Mouse (Mus musculus) stomach, embryonic 16.5 days (tissue): ENCODE results near the gene Abca2. TPM values are rescaled to one million over a fixed set of nuclear protein-coding genes. Genes with fewer than 3 reads are reported as not detected.
"Not testable (repeated sequence)": the region's sequence is repeated elsewhere in the genome, so short reads cannot be mapped to it uniquely, and the experiment has no call there.

Experiments
- ATAC-seq: fragments of 200-750 bp; cut with Nextera tagmentation; 2 replicates; pipeline ENCODE4 v1.8.0; 2017; ENCODE audit warnings: moderate number of reproducible peaks, moderate TSS enrichment; ENCODE audit not compliant: insufficient read depth, low FRiP score
- H3K27ac ChIP-seq: fragments of 300-500 bp; sonication (generic); 2 replicates; pipeline ENCODE4 v1.5.1; 2014; ENCODE audit warnings: low read length
- H3K27me3 ChIP-seq: fragments of 300-500 bp; sonication (generic); 2 replicates; pipeline ENCODE4 v1.6.1; 2014; ENCODE audit warnings: low read length, control low read depth, mixed read lengths; ENCODE audit not compliant: control insufficient read depth, insufficient read depth
- H3K36me3 ChIP-seq: fragments of 300-500 bp; sonication (generic); 2 replicates; pipeline ENCODE4 v1.6.1; 2014; ENCODE audit warnings: low read length; ENCODE audit not compliant: control insufficient read depth, insufficient read depth
- H3K4me1 ChIP-seq: fragments of 300-500 bp; sonication (generic); 2 replicates; pipeline ENCODE4 v1.6.1; 2014; ENCODE audit warnings: low read length, control low read depth, mixed read lengths; ENCODE audit not compliant: control insufficient read depth, insufficient read depth
- H3K4me2 ChIP-seq: fragments of 300-500 bp; sonication (generic); 2 replicates; pipeline ENCODE4 v1.6.1; 2014; ENCODE audit warnings: low read depth, low read length, mixed read lengths
- H3K4me3 ChIP-seq: fragments of 300-500 bp; sonication (generic); replicated peaks from 2 replicates; pipeline ENCODE4 v1.5.1; 2014; ENCODE audit warnings: mild to moderate bottlenecking, low read length
- H3K9ac ChIP-seq: fragments of 300-500 bp; sonication (generic); 2 replicates; pipeline ENCODE4 v1.6.1; 2014; ENCODE audit warnings: low read length
- H3K9me3 ChIP-seq: fragments of 300-500 bp; sonication (generic); replicated peaks from 2 replicates; pipeline ENCODE4 v1.6.1; 2016; ENCODE audit warnings: low read length, control low read depth; ENCODE audit not compliant: control insufficient read depth
- WGBS: fragments of 180-500 bp; shearing (Covaris S2); extraction: QIAGEN DNeasy Blood & Tissue Kit; methylation state at CpG from one replicate; pipeline ENCODE4 v1.1.7; 2014; 5-methylcytosine and 5-hydroxymethylcytosine counted together
- polyA plus RNA-seq: library from polyadenylated mRNA; unstranded; fragments of >200 nt; fragmentation: Nextera tagmentation; extraction: Ambion mirVana; gene quantifications from 2 replicates; pipeline ENCODE4 v1.2.1, GENCODE M21; 2015

Abca2 gene
- polyA plus RNA-seq, 1 experiment from 2014 or later: 4.0 TPM

GRCm38 (mm10) chr2:25399051-25399450 is 29.5 kb upstream of the Abca2 start, which contains the start of gene Npdc1:
TSS of gene Npdc1 (plus strand) at chr2:25399351.
- Histone ChIP-seq H3K4me3 (no peak within 1 kb of the TSS), H3K9me3 (no peaks in the 10 kb centered on the region), H3K4me2 (no peak within 1 kb of the TSS), H3K27ac (no peak within 1 kb of the TSS), H3K27me3 (peaks cover 38% of the 10 kb centered on the region), H3K4me1 (peaks cover 16% of the 10 kb centered on the region), H3K36me3 (no peaks in the 10 kb centered on the region), H3K9ac (no peak within 1 kb of the TSS)
- ATAC-seq: no peak
- 61% methylated on average over 8 of the region's 8 CpGs for WGBS

DNA sequence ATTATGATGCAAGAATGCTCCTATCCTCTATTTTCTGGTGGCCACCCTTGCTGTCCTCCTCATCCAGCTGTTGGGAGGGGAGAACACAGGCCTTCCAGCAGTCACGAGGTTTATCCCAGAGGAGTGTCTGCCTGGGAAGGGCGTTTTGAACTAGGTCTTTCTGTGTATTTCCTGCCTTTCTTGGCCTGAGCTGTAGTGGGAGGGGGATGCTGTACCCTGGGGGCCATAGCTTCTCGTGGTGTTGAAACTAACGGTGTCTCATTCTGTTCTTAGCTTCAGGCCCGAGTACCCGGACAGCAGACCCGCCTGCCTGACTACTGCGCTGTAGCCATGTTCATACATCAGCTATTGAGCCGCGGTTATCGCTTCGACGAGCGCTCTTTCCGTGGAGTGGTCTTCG is 28.2 kb upstream of the Abca2 start:
- Histone ChIP-seq H3K9ac (no peak overlapping the region), H3K4me1 (peaks cover 7% of the 10 kb centered on the region), H3K27ac (no peak overlapping the region), H3K27me3 (peaks cover 35% of the 10 kb centered on the region), H3K4me2 (peak overlapping the region; percentile 48), H3K4me3 (no peak overlapping the region; the same call in 1 of the 2 replicates), H3K9me3 (no peaks in the 10 kb centered on the region), H3K36me3 (no peaks in the 10 kb centered on the region)
- 23% methylated on average over 16 of the region's 16 CpGs for WGBS
- no peak for ATAC-seq

GRCm38 (mm10) chr2:25400764-25401163 is 27.7 kb upstream of the Abca2 start:
- Histone ChIP-seq H3K4me1 (peaks cover 4% of the 10 kb centered on the region; the same call in 1 of the 2 replicates), H3K9ac (no peak overlapping the region), H3K36me3 (no peaks in the 10 kb centered on the region), H3K27ac (no peak overlapping the region), H3K9me3 (no peaks in the 10 kb centered on the region), H3K4me2 (peak overlapping the region; percentile 48), H3K4me3 (peak overlapping the region; percentile 25), H3K27me3 (peaks cover 35% of the 10 kb centered on the region)
- peak; percentile 27; the same call in 1 of the 2 replicates for ATAC-seq
- WGBS: 4% methylated on average over 17 of the region's 17 CpGs

DNA sequence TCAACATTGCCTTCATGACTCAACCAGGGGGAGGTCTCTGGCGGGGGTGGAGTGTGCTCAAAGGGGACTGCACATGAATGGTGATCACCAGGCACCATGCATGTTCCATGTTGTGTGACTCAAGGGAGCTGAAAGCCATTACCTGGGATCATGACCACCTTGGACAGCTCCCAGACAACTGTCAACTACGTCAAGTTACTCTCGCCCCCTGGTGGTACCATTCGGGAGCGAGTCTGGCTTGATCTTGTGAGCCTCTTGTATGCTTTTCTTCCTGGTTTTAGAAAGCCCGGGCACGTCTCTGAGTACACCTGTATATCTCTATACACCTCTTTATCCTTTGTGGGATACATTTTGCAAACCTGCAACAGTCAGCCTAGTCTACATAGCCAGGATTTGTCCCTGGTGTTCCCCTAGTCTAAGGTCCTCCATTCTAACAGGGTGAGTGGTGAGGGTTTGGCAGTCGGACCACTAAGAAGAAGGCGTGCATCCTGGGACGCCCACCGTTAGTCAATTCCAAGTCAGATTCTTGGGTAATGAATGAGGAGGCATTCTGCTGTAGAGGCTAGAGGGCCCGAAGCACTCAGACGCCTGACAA is 26.0 kb upstream of the Abca2 start:
- Histone ChIP-seq H3K27me3 (peaks cover 28% of the 10 kb centered on the region), H3K9ac (peak overlapping the region; percentile 70), H3K9me3 (no peaks in the 10 kb centered on the region), H3K4me2 (peak overlapping the region; percentile 81), H3K4me1 (peaks cover 4% of the 10 kb centered on the region; the same call in 1 of the 2 replicates), H3K27ac (no peak overlapping the region), H3K4me3 (peak overlapping the region; percentile 53), H3K36me3 (no peaks in the 10 kb centered on the region)
- peak; percentile 6; the same call in 1 of the 2 replicates for ATAC-seq
- 0% methylated on average over 13 of the region's 13 CpGs for WGBS

- 2% methylated on average over 54 of the region's 54 CpGs for WGBS
- peak overlapping the region; percentile 70 for H3K9ac ChIP-seq
- H3K9me3 ChIP-seq: no peaks in the 10 kb centered on the region
- peak overlapping the region; percentile 53 for H3K4me3 ChIP-seq
- peak overlapping the region; percentile 21; the same call in 1 of the 2 replicates for H3K27ac ChIP-seq
- peak; percentile 69; the same call in 1 of the 2 replicates for ATAC-seq
- peaks cover 26% of the 10 kb centered on the region for H3K27me3 ChIP-seq
- H3K4me1 ChIP-seq: peaks cover 4% of the 10 kb centered on the region; the same call in 1 of the 2 replicates
- H3K36me3 ChIP-seq: no peaks in the 10 kb centered on the region
- H3K4me2 ChIP-seq: peak overlapping the region; percentile 81
Measured at GRCm38 (mm10) chr2:25402972-25403601, 25.4 kb upstream of the Abca2 start.

GRCm38 (mm10) chr2:25403994-25404393 is 24.5 kb upstream of the Abca2 start:
- H3K9me3 ChIP-seq: no peaks in the 10 kb centered on the region
- ATAC-seq: no peak
- H3K4me3 ChIP-seq: peak overlapping the region; percentile 53; the same call in 1 of the 2 replicates
- H3K4me2 ChIP-seq: peak overlapping the region; percentile 81; the same call in 1 of the 2 replicates
- H3K9ac ChIP-seq: no peak overlapping the region
- no peaks in the 10 kb centered on the region for H3K36me3 ChIP-seq
- H3K4me1 ChIP-seq: peaks cover 4% of the 10 kb centered on the region; the same call in 1 of the 2 replicates
- no peak overlapping the region for H3K27ac ChIP-seq
- H3K27me3 ChIP-seq: peaks cover 20% of the 10 kb centered on the region
- WGBS: 81% methylated on average over 4 of the region's 4 CpGs

GRCm38 (mm10) chr2:25408908-25409307 is 19.6 kb upstream of the Abca2 start:
- H3K4me3 ChIP-seq: no peak overlapping the region
- no peaks in the 10 kb centered on the region for H3K9me3 ChIP-seq
- no peaks in the 10 kb centered on the region for H3K4me1 ChIP-seq
- H3K27ac ChIP-seq: no peak overlapping the region
- H3K27me3 ChIP-seq: no peaks in the 10 kb centered on the region
- WGBS: 82% methylated on average over 10 of the region's 10 CpGs
- H3K36me3 ChIP-seq: no peaks in the 10 kb centered on the region
- H3K9ac ChIP-seq: no peak overlapping the region
- ATAC-seq: no peak
- H3K4me2 ChIP-seq: no peak overlapping the region

GRCm38 (mm10) chr2:25413436-25413835 is 15.1 kb upstream of the Abca2 start:
- not testable (repeated sequence) for H3K9me3 ChIP-seq, ATAC-seq

GRCm38 (mm10) chr2:25417426-25417825 is 11.1 kb upstream of the Abca2 start:
- Histone ChIP-seq H3K4me1 (no peaks in the 10 kb centered on the region), H3K9me3 (no peaks in the 10 kb centered on the region), H3K27me3 (no peaks in the 10 kb centered on the region), H3K4me3 (no peak overlapping the region), H3K36me3 (no peaks in the 10 kb centered on the region), H3K4me2 (no peak overlapping the region), H3K27ac (no peak overlapping the region), H3K9ac (no peak overlapping the region)
- no peak for ATAC-seq
- WGBS: 18% methylated on average over 3 of the region's 3 CpGs

More at GRCm38 (mm10) chr2:25413436-25413835, 15.1 kb upstream of the Abca2 start:
- not testable (repeated sequence) for H3K4me3 ChIP-seq, H3K36me3 ChIP-seq, H3K27ac ChIP-seq, H3K27me3 ChIP-seq, H3K9ac ChIP-seq, H3K4me1 ChIP-seq, H3K4me2 ChIP-seq
